Mouse (Mus musculus): ENCODE data around the gene Usp44.

The Usp44 gene

DNA sequence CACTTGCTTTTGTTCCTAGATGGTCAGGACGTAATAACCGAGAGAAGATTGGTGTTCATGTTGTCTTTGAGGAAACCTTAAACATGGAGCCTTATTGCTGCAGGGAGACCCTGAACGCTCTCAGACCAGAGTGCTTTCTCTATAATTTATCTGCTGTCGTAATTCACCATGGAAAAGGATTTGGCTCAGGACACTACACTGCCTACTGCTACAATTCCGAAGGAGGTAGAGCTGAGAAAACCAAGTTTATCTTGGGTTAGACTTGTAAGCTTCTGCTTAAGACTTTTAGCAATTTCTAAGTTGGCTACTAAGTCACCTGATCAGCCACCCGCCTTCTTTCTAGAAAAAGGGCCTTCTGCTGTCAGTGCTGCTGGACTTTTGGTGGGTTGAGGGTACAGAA lies 24.7 kb downstream of the Usp44 start:
- no peak for DNase-seq

GRCm38 (mm10) chr10:93868401-93868800 lies 37.0 kb downstream of the Usp44 start:
- no peak for DNase-seq

GRCm38 (mm10) chr10:93868886-93869285 lies 37.5 kb downstream of the Usp44 start:
- DNase-seq = no peak

DNA sequence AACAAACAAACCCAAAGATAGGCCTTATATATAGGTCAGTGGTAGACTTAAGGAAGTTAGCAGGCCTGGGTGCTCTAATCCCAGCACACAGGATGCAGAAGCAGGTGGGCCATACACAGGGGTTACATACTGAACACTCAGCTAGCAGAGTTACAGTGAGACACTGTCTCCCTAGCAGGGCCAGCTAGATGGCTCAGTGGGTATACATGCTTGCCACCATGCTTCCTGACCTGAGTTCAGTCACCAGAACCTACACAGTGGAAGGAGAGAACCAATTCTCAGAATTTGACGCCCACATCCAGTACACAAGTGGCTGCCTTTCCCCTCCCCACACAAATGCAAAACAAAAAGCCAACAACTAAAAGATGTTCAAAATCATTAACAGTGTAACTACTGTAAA lies 45.4 kb downstream of the Usp44 start:
- no peak for DNase-seq

DNA sequence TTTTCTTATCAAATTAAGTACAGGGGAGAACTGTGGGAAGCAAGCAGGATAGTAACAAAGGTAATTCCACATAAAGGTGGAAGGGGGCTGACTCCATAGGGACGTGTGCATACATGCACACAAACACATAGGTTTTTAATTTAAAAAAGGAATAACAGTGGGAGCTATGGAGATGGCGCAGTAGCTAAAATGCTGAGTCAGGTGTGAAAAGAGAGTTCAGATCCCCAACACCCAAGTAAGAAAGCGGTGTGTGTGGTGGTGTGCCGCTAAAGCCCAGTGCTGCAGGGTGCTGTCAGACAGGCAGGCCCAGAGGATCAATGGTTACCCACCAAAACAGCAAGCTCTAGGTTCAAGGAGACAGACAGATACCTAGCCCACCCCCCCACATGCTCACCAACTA lies 47.4 kb downstream of the Usp44 start:
- DNase-seq = no peak

DNA sequence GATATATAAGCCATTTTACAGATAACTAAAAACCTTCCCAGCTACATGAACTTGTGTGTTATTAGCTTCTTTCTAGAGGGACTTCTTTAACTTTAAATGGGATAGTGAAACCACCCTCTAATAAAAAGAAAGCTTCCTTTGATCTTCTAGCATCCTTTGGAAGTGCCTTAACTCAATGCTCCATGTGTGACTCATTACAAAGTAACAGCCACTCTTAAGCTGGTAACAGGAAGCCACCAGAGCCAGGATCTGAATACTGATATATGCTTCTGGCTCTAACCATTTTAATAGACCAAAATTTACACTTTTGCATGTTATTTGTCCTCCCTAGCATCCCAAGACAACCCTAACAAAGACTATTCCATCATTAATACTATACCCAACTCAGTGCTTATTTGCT lies 50.6 kb downstream of the Usp44 start:
- no peak for DNase-seq

DNA sequence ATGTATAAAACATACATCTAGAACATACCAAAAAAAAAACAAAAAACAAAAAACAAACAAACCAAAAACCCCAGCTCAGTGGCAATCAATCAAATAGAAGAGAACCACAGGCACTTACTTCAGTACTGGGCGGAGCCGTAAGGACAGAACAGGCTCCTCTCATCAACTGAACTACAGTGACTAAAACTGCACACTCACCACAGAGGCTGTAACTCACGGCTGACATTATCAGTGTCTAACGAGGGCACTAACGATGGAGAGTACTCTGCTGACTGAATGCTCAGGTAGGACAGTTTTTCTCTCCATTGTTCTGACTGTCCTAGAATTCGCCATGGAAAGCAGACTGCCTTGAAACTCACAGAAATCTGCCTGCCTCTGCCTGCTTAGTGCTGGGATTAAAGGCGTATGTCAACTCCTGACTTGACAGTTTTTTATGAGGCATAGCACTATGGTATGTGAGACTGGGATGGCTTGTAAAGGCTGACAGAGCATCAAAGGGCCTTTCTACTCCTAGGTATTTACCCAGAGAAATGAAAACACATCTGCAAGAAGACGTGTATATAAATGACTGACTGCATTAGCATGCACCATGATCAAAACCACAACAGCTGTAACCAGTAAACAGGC lies 51.5 kb downstream of the Usp44 start:
- no peak for DNase-seq

- no peak for DNase-seq
Measured at GRCm38 (mm10) chr10:93885839-93886477, 54.6 kb downstream of the Usp44 start.

DNA sequence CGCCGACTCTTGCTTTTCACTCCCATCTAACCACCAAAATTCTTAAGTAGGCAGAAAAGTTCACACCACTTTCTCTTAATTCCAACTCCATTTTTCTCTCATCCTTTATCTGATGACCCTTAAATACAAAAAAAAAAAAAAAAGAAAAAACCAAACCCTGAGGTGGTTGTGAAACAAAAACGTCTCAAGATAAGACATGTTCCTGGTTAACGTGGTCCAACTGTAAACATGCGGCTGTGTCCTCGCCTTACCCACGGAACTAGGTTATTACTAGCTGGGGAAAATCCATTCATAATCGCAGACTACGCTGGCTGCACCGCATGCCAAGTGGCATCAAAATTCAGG lies 57.2 kb downstream of the Usp44 start:
- DNase-seq = no peak

- no peak for DNase-seq
Measured at GRCm38 (mm10) chr10:93888935-93889578, 57.7 kb downstream of the Usp44 start.

DNA sequence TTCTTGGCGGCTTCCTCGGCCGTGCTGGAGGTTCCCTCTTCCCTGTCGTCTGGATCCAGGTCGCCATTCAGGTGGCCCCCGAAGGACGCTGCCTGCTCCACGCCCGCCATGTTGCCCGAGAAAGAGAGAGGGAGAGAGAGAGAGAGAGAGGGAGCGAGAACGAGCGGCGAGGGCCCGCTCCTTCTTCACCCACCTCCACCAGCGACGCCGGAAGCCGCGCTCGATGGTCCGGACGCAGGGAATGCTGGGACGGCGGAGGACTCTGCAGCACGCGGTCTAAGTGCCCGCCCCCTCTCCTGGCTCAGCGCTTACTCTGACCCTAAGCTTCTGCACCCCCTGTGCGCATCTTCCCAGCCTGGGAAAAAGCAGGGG lies 58.2 kb downstream of the Usp44 start:
- DNase-seq = peak; percentile 79

DNA sequence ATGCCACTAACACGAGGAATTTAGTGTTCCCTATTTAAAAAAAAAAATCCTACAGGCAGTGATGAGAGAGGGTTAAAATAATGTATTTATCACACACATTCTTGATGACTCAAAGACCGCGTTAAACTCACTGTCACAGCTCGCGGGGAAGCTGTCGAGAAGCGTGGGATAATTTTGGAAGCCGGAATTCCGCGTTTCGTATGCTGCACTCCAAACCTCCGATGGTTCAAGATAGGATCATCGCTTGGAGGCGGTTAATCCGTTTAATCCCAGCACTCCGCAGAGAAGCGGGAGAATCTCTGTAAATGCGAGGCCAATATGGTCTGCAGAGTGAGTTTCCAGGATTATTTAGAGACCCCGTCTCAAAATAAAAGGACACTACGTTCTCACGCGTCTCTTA lies 58.6 kb downstream of the Usp44 start:
- DNase-seq = no peak

- DNase-seq = peak; percentile 5
Measured at GRCm38 (mm10) chr10:93890565-93890964, 59.2 kb downstream of the Usp44 start.

DNA sequence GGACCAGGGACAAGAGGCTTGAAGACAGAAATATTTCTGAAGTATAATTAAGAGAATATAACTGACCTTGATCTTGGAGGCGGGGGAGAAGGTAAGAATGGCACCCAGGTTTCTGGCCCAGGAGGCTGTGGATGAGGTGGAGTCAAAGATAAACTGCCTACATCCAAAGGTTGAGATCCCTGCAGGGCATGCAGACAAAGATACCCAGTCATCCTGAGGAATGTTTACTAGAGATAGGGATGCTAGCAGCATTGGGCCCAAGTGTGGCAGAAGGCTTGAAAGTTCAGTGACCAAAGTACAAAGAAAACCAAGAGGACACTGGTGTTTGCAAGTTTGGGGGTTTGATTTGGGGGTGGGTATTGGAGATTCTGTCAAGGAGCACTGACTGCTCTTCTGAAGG lies 59.7 kb downstream of the Usp44 start:
- no peak for DNase-seq

- DNase-seq = no peak
Measured at GRCm38 (mm10) chr10:93892551-93892950, 61.2 kb downstream of the Usp44 start.

DNA sequence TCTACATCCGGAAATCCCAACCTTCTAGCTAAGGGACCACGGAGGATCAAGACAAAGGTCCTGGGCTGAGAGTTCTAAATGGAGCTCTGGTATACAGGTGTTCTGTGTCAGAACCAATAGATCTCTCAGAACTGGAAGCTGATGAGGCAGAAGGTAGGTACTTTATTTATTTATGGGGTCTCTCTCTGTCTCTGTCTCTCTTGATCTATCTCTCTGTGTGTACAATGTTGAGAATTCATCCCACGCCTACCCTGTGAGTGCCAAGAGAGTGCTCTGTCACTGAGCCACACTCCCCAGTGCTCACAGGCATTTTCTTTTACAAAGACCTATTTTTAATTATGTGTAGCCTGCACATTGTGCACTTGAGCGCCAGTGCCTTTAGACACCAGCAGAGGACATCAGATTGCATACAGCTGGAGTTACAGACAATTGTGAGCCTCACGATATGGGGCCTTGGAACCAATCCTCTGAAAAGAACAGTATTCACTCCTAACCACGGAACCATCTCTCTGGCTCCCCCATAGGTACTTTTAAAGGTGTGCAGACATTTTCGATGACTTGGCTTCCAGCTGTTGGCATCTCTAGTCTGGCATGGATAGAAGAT lies 65.8 kb downstream of the Usp44 start, which contains the start of gene Metap2:
Metap2 (minus strand) TSS at position 51 of the 604 bp plus-strand sequence.
- no peak for DNase-seq

GRCm38 (mm10) chr10:93899303-93899702 lies 67.9 kb downstream of the Usp44 start:
- DNase-seq = no peak

GRCm38 (mm10) chr10:93899907-93900306 lies 68.6 kb downstream of the Usp44 start:
- DNase-seq = no peak

- no peak for DNase-seq
Measured at GRCm38 (mm10) chr10:93907376-93907775, 76.0 kb downstream of the Usp44 start.
